Comparison of ENCODE assay signal across 20 mouse cellular contexts in the genomic region with DNA sequence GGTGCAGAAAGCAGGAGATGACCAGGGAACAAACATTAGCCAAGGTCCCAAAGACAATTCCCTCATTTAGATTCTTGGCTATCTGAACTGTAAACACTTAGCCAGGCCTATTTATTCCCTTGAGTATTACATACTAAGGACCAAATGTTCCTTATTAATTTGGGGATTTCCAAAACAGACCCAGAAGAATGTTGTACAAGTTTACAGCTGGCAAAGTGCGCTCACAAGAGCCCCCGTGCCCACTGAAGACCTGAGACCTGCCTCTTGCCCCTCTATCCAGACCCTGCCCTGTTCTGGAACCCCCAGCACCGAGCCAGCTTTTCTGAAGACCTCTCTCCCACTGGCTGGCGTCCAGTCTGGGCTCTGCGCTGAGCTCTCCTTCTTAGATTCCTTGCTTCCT.
DNase-seq lines count a peak whose midpoint lies in the region; ATAC-seq lines count a peak whose summit lies in the region.
"Had no signal": no experiment of that assay in that cellular context is flagged by ENCODE, and none has a peak within 500 bp of the region (broad histone marks: within the 10 kb centered on the region; RNA-seq: fewer than 3 reads in every experiment).

No protein-coding gene starts in this region.

- H3K9me3 ChIP-seq in limb, embryonic 15.5 days = no peaks in the 10 kb centered on the region
- H3K9me3 ChIP-seq in limb, embryonic 10.5 days (replicated peaks) = no peaks in the 10 kb centered on the region
- H3K9me3 ChIP-seq: embryonic facial prominence, embryonic 12.5 days; limb, embryonic 13.5 days; liver, embryonic 13.5 days; midbrain, embryonic 12.5 days had no signal

- no peak overlapping the region for H3K4me3 ChIP-seq in limb, embryonic 15.5 days
- H3K4me3 ChIP-seq in limb, embryonic 10.5 days = no peak overlapping the region
- H3K4me3 ChIP-seq: embryonic facial prominence, embryonic 12.5 days; limb, embryonic 13.5 days; liver, embryonic 13.5 days; midbrain, embryonic 12.5 days had no signal

- no peak overlapping the region for H3K4me2 ChIP-seq in limb, embryonic 15.5 days
- H3K4me2 ChIP-seq: embryonic facial prominence, embryonic 12.5 days; limb, embryonic 13.5 days; liver, embryonic 13.5 days; midbrain, embryonic 12.5 days had no signal

- 0 out of 2 replicates have a peak overlapping the region, but pooled peaks have one; percentile 11 for H3K27ac ChIP-seq in limb, embryonic 15.5 days
- no peak overlapping the region for H3K27ac ChIP-seq in limb, embryonic 10.5 days
- H3K27ac ChIP-seq: embryonic facial prominence, embryonic 12.5 days; limb, embryonic 13.5 days; liver, embryonic 13.5 days; midbrain, embryonic 12.5 days had no signal

- H3K27me3 ChIP-seq in limb, embryonic 15.5 days = no peaks in the 10 kb centered on the region
- H3K27me3 ChIP-seq in limb, embryonic 10.5 days (ENCODE audit: low read depth, poor library complexity, severe bottlenecking) = no peaks in the 10 kb centered on the region
- H3K27me3 ChIP-seq: embryonic facial prominence, embryonic 12.5 days; limb, embryonic 13.5 days; liver, embryonic 13.5 days; midbrain, embryonic 12.5 days had no signal

- no peak overlapping the region for H3K9ac ChIP-seq in limb, embryonic 15.5 days
- H3K9ac ChIP-seq: embryonic facial prominence, embryonic 12.5 days; forebrain, postnatal 0 days; limb, embryonic 13.5 days; liver, embryonic 13.5 days; midbrain, embryonic 12.5 days had no signal

- peak; percentile 36 for DNase-seq in gastrocnemius, adult 18-20 months (ENCODE audit: low spot score)
- no peak for DNase-seq in gastrocnemius, postnatal 4 days (ENCODE audit: low spot score in 2 of 2)
- DNase-seq in limb, embryonic 10.5 days (ENCODE audit: low spot score) = no peak
- peak; percentile 16 for DNase-seq in gastrocnemius, postnatal 25 days
- DNase-seq in cerebellum, adult 11-12 months = no peak
- DNase-seq: adrenal gland, postnatal 36 days; cerebellum, adult 2 months; cerebellum, postnatal 25 days; forebrain, postnatal 0 days; kidney, postnatal 36 days; liver, embryonic 13.5 days; lung, adult 2 months; lung, postnatal 14 days; thymus, postnatal 36 days had no signal

- H3K36me3 ChIP-seq in limb, embryonic 15.5 days = peaks cover 10% of the 10 kb centered on the region
- peaks cover 48% of the 10 kb centered on the region for H3K36me3 ChIP-seq in limb, embryonic 10.5 days

- no peak for ATAC-seq in limb, embryonic 15.5 days (ENCODE audit: insufficient number of reproducible peaks, low FRiP score, low TSS enrichment, low read depth)
- no peak for ATAC-seq in cerebellum, adult (ENCODE audit: insufficient number of reproducible peaks, low FRiP score, low TSS enrichment)
- ATAC-seq: forebrain, postnatal 0 days; intestine, postnatal 0 days had no signal

- 63% methylated on average over 5 of the region's 5 CpGs for WGBS in limb, embryonic 15.5 days
- WGBS in limb, embryonic 10.5 days = 94% methylated on average over 5 of the region's 5 CpGs

- peaks cover 3% of the 10 kb centered on the region; the same call in 1 of the 2 replicates for H3K4me1 ChIP-seq in limb, embryonic 15.5 days
- H3K4me1 ChIP-seq in limb, embryonic 10.5 days = no peaks in the 10 kb centered on the region
- H3K4me1 ChIP-seq: embryonic facial prominence, embryonic 12.5 days; liver, embryonic 13.5 days; midbrain, embryonic 12.5 days had no signal

Comparison
In these comparisons a context has a peak if more than half of its experiments do, and no peak if none do; other contexts are left out.
1. DNase-seq: peak in gastrocnemius, adult 18-20 months (single experiment) and gastrocnemius, postnatal 25 days (single experiment); none in gastrocnemius, postnatal 4 days (0 of 2), limb, embryonic 10.5 days (single experiment) and cerebellum, adult 11-12 months (single experiment).